Mouse (Mus musculus): ENCODE data around the gene Slco2b1. TPM values are rescaled to one million over a fixed set of nuclear protein-coding genes. Genes with fewer than 3 reads are reported as not detected.

Slco2b1 gene
- polyA plus RNA-seq, 1 experiment from 2014 or later, result 2.6 TPM

DNA sequence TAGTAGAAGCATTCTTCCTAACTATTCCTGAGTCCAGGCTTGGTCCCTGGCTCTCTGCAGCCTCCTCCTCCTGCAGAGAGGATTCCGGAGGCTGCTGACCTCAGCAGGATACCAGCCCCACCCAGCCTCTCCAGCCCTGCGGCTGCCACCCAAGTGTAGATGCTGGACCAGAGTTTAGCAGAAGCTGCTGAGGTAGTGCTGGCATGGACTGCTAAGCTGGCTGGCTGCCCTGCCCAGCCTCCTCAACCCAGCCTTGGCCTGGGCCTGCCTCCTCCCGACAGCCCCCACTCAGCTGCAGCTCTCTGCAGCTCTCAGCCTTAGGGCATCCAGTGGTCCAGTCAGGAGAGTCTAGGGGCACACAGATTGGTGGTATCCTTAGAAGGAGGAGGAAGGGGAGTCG is 69.9 kb downstream of the Slco2b1 start:
- Histone ChIP-seq H3K27me3 (0 out of 2 replicates have a peak, but pooled peaks cover 15% of the 10 kb centered on the region), H3K36me3 (no peaks in the 10 kb centered on the region), H3K27ac (no peak overlapping the region), H3K4me2 (replicated peaks) (no peak overlapping the region), H3K9me3 (no peaks in the 10 kb centered on the region), H3K9ac (no peak overlapping the region), H3K4me3 (no peak overlapping the region), H3K4me1 (no peaks in the 10 kb centered on the region)
- 39% methylated on average over 4 of the region's 4 CpGs for WGBS
- ATAC-seq (ENCODE audit: low FRiP score, low read depth), result no peak

DNA sequence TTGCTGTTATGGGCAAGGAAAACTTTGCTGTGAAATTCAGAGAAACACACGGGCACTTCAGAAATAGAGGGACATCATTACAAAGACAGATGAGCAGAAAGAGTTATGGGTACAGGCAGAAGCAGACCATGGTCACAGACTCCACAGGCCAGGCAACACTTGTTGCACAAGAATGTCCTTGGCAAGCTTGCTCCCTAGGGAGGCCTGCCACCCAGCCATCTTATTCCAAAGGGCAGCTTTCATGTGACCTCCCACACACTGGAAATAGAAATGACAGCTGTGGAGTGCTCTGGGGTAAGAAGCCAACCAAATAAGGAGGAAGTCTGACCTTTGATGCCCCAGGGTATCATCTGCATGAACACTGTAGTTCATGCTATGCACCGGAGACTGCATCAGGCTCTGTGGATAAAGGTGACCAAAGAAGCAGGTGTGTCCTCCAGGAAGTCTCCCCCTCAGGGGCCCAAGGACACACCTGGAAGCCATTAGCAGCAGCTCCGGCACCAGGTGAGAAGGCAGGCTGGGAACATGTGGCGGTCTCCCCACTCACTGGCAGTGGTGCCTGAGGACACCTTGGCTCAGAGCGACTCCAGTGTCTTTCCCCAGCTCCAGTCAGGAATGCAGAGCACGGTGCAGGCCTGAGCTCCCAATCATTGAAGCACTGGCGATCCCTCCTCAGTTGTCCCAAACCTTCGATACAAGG is 77.0 kb downstream of the Slco2b1 start:
- no peaks in the 10 kb centered on the region for H3K36me3 ChIP-seq
- ATAC-seq (ENCODE audit: low FRiP score, low read depth), result no peak
- no peaks in the 10 kb centered on the region for H3K4me1 ChIP-seq
- H3K9me3 ChIP-seq, result no peaks in the 10 kb centered on the region
- H3K27ac ChIP-seq, result no peak overlapping the region
- H3K9ac ChIP-seq, result no peak overlapping the region
- H3K4me2 ChIP-seq (replicated peaks), result no peak overlapping the region
- H3K4me3 ChIP-seq, result no peak overlapping the region
- H3K27me3 ChIP-seq, result peaks cover 35% of the 10 kb centered on the region
- 57% methylated on average over 8 of the region's 8 CpGs for WGBS

- Histone ChIP-seq H3K4me3 (no peak overlapping the region), H3K36me3 (no peaks in the 10 kb centered on the region), H3K27ac (no peak overlapping the region), H3K4me2 (replicated peaks) (no peak overlapping the region), H3K27me3 (peaks cover 53% of the 10 kb centered on the region), H3K4me1 (peaks cover 2% of the 10 kb centered on the region; the same call in 1 of the 2 replicates), H3K9me3 (no peaks in the 10 kb centered on the region), H3K9ac (no peak overlapping the region)
- 11% methylated on average over 6 of the region's 6 CpGs for WGBS
- no peak for ATAC-seq (ENCODE audit: low FRiP score, low read depth)
Measured at GRCm38 (mm10) chr7:99632286-99632685, 78.9 kb downstream of the Slco2b1 start.

DNA sequence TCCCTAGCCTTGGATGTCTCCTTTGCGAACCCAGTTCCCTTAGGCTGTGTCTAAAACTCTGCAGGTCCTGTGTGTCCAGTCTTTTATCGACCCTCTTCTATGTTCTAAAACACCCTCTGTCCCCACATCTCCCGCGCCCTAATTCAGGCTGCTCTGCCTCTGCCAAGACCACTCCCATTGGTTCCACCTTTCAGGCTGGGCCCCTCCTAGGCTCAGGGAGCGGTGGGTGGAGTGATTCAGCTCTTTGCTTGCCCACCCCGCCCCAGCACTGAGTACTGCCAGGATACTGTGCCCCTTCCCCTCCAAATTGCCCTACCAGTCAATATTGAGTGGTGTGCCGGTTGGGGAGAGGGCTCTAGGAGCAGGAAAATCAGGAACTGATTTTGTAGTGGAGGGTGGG is 83.8 kb downstream of the Slco2b1 start:
- H3K4me3 ChIP-seq, result peak overlapping the region; percentile 55
- H3K36me3 ChIP-seq, result no peaks in the 10 kb centered on the region
- peaks cover 22% of the 10 kb centered on the region for H3K4me1 ChIP-seq
- WGBS, result 5% methylated on average over 7 of the region's 7 CpGs
- ATAC-seq (ENCODE audit: low FRiP score, low read depth), result no peak
- H3K27ac ChIP-seq, result no peak overlapping the region
- peaks cover 95% of the 10 kb centered on the region for H3K27me3 ChIP-seq
- H3K4me2 ChIP-seq (replicated peaks), result peak overlapping the region; percentile 98
- H3K9me3 ChIP-seq, result no peaks in the 10 kb centered on the region
- no peak overlapping the region for H3K9ac ChIP-seq

DNA sequence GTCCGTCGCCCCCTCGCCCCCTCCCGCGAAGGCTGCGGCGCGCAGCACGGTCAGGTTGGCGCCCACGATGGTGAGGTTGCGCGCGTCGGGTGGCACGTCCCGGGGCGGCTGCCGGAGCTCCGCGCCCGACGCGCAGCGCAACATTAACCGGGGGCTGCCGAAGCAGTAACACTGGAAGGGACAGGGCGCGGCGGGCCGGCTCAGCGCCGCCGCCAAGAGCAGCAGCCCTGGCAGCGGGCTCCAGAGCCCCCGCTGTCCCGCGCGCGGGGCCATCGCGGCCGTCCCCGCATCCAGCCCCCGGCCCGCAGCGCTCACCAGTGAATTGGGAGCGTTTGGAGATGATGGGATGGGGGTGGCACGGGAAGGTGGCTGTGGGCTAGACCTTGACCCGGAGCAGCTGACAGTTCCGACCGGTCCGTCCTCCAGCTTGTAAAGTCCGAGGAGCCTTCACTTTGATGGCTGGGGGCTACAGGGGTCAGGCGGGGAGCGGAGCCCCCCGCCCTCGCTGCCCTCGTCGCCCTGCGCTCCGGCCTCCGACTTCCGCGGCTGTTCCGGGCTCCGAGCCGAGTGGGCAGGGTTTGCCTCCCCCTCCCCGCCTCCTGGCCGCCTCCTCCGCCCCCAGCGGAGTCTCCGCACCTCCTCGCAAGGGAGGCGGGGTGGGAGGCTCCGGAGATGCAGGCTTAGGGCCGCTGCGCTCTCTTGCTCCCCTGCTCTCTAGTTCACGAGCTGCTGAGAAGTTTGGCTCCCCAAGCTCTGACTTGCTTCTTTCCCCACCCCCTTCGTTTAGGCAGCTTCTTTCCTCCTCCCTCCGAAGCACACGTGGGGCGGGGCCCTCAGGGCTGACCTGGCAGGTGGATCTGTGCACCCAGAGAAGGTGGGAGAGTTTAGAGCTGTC is 84.5 kb downstream of the Slco2b1 start, which contains the start of gene Tpbgl:
Gene Tpbgl (minus strand): TSS at position 728 of the 895 bp plus-strand sequence.
- no peak within 1 kb of the TSS for H3K27ac ChIP-seq
- 0 out of 2 replicates have a peak, but pooled peaks have one; percentile 35 for ATAC-seq (ENCODE audit: low FRiP score, low read depth)
- WGBS, result under 1% methylated on average over 82 of the region's 83 CpGs

DNA sequence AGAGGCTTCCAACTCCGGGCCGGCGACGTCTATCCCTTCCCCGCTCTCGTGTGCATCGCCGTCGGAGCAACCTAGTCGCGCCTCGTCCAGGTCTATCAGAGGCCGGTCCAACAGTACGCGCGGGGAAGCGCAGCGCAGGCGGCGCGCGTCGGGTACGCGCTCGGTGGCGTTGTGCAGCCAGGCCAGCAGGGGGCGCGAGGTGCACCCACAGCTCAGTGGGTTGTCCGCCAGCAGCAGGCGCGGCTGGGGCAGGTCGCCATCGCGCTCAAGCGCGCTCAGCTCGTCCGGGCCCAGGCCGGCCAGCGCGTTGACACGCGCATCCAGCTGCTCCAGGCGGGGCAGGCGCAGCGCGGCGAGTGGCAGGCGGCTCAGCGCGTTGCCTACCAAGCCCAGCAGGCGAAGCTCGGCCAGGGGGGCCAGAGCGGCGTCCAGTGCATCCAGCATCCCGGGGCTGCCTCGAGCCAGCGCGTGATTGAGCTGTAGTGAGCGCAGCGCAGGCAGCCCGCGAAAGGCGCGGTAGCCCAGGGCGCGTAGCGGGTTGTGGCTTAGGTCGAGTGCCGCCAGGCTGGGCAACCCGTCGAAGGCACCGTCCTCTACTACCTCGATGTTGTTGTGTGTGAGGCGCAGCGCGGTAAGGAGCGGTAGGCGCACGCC is 85.3 kb downstream of the Slco2b1 start:
- H3K9me3 ChIP-seq, result no peaks in the 10 kb centered on the region
- H3K4me3 ChIP-seq, result peak overlapping the region; percentile 55
- H3K4me1 ChIP-seq, result peaks cover 22% of the 10 kb centered on the region
- H3K27me3 ChIP-seq, result peaks cover 97% of the 10 kb centered on the region
- WGBS, result under 1% methylated on average over 81 of the region's 81 CpGs
- no peaks in the 10 kb centered on the region for H3K36me3 ChIP-seq
- peak overlapping the region; percentile 60 for H3K9ac ChIP-seq
- peak overlapping the region; percentile 98 for H3K4me2 ChIP-seq (replicated peaks)
- H3K27ac ChIP-seq, result no peak overlapping the region
- ATAC-seq (ENCODE audit: low FRiP score, low read depth), result peak; percentile 78

More for the DNA sequence above, 84.5 kb downstream of the Slco2b1 start, which contains the start of gene Tpbgl:
- H3K9me3 ChIP-seq, result no peaks in the 10 kb centered on the region
- peak within 1 kb of the TSS; percentile 55 for H3K4me3 ChIP-seq
- H3K36me3 ChIP-seq, result no peaks in the 10 kb centered on the region
- peaks cover 96% of the 10 kb centered on the region for H3K27me3 ChIP-seq
- H3K4me1 ChIP-seq, result peaks cover 22% of the 10 kb centered on the region
- peak within 1 kb of the TSS; percentile 60 for H3K9ac ChIP-seq
- peak within 1 kb of the TSS; percentile 98 for H3K4me2 ChIP-seq (replicated peaks)

DNA sequence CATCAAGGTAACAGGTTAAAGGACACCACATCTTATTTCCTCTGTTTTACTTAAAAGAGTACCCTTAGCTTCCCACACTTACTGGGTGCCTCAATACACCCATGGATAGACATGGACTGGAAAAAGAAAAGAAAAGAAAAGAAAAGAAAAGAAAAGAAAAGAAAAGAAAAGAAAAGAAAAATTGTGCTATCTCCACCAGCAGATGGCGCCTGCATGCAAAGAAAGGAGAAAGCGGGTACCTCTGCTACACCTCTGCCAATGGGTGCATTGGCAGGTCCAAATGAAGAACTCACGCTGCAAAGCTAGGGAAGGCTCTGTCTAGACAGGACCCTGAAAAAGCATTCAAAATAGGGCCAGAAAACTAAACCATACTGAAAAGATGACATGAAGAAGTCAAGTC is 92.3 kb downstream of the Slco2b1 start:
- Histone ChIP-seq H3K9ac (no peak overlapping the region), H3K27ac (no peak overlapping the region), H3K36me3 (no peaks in the 10 kb centered on the region), H3K9me3 (no peaks in the 10 kb centered on the region), H3K4me2 (replicated peaks) (no peak overlapping the region), H3K4me3 (no peak overlapping the region), H3K4me1 (no peaks in the 10 kb centered on the region), H3K27me3 (peaks cover 45% of the 10 kb centered on the region)
- WGBS, result 8% methylated on average over 3 of the region's 3 CpGs
- no peak for ATAC-seq (ENCODE audit: low FRiP score, low read depth)

GRCm38 (mm10) chr7:99618264-99618663 is 92.9 kb downstream of the Slco2b1 start:
- Histone ChIP-seq H3K4me3 (no peak overlapping the region), H3K9me3 (no peaks in the 10 kb centered on the region), H3K36me3 (no peaks in the 10 kb centered on the region), H3K27ac (no peak overlapping the region), H3K27me3 (peaks cover 39% of the 10 kb centered on the region), H3K4me2 (replicated peaks) (no peak overlapping the region), H3K4me1 (no peaks in the 10 kb centered on the region), H3K9ac (no peak overlapping the region)
- ATAC-seq (ENCODE audit: low FRiP score, low read depth), result no peak
- 60% methylated on average over 2 of the region's 2 CpGs for WGBS

Other genes with a start within 250 kb of the Slco2b1 start
- gene Klhl35, start 245.3 kb downstream of the Slco2b1 start, polyA plus RNA-seq (2015; fragmentation: Nextera tagmentation; extraction: Ambion mirVana), result 0.84 and 0.87 TPM in 2 replicates
- gene Rps3, start 227.6 kb downstream of the Slco2b1 start, polyA plus RNA-seq (2015; fragmentation: Nextera tagmentation; extraction: Ambion mirVana), result 767 and 820 TPM in 2 replicates
- gene Arrb1, start 175.9 kb downstream of the Slco2b1 start, polyA plus RNA-seq (2015; fragmentation: Nextera tagmentation; extraction: Ambion mirVana), result 6.1 and 6.8 TPM in 2 replicates
- 0.23 and 0.24 TPM in 2 replicates for gene Tpbgl, start 84.2 kb downstream of the Slco2b1 start, polyA plus RNA-seq (2015; fragmentation: Nextera tagmentation; extraction: Ambion mirVana)
- not detected in 2 replicates for gene Olfr520, start 18.9 kb upstream of the Slco2b1 start, polyA plus RNA-seq (2015; fragmentation: Nextera tagmentation; extraction: Ambion mirVana)
- gene Olfr521, start 52.2 kb upstream of the Slco2b1 start, polyA plus RNA-seq (2015; fragmentation: Nextera tagmentation; extraction: Ambion mirVana), result not detected in 2 replicates
- gene Neu3, start 117.1 kb upstream of the Slco2b1 start, polyA plus RNA-seq (2015; fragmentation: Nextera tagmentation; extraction: Ambion mirVana), result 4.0 and 4.3 TPM in 2 replicates
- 0.15 and 0.27 TPM in 2 replicates for gene Xrra1, start 147.8 kb upstream of the Slco2b1 start, polyA plus RNA-seq (2015; fragmentation: Nextera tagmentation; extraction: Ambion mirVana)
- gene Spcs2, start 152.1 kb upstream of the Slco2b1 start, polyA plus RNA-seq (2015; fragmentation: Nextera tagmentation; extraction: Ambion mirVana), result 380 and 391 TPM in 2 replicates